Mouse (Mus musculus): Measurements from ENCODE around the gene Elmo1.
A peak's percentile ranks its signal among the peaks of the same experiment; 100 is the strongest.

Gene Elmo1

DNA sequence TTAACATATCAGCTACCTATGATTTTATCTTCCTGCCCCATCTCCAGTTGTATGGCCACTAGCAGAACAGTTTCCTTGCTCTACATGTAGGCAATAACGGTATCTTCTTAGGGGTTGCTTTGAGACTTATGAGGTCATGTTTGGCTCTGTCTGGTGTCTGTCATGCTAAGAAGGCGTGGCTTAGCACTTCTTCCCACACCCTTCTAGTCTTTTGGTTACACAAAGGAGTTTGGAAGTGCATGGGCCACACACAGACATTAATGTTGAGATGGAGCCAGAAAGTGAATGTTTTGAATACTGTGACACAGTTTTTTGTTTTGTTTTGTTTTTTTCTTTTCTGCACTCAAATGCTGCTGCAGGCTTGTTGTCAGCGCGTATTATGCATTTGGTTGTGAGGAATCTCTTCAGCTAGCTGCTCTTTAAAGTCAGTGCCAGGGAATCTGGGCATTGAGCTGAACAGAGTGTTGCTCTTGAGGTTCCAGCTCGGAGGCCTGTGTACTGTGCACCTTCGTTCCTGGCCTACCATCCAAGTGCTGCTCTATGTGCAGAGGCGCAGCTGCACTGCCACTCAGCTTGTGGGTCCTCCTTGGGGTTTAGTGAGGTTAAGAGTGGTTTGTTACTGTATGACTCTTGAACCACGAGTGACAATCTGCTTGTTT is 31.1 kb downstream of the Elmo1 start:
- no peak for DNase-seq (ENCODE audit: extremely low spot score)

DNA sequence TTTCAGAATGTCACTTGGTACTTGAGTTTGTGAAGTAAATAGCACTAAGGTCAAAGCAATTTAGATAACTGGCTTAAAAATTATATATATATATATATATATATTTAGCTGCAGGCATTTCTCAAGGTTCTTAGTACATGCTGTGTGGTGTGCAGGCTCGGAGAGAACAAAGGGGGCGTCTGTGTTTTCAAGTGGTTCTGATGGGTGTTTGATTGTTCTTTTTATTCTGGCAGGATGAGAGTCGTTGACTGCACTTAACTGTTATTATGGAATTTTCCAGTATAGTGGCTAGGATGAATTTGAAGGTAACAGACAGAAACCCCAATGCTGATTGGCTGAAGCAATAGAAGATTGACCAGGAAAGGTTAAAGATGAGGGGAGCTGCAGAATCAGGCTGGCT is 33.6 kb downstream of the Elmo1 start:
- no peak for DNase-seq (ENCODE audit: extremely low spot score)

DNA sequence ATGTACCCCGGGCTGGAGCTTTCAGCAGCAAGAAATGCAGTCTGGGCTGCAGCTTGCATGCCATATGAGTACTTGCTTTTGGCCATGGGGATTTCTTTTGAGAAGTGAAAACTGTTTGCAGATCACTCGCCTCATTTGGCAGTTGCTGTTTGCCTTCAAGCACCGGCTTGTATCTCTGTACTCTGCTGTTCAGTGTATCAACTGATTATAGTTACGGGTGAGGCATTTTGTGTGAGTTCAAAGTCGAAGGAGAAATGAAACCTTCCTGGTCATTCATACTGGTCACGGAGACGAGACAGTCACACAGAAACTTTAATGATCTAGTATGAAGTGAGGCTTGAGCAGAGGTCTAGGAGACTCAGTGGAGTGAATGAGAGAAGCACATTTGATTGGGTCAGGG is 34.6 kb downstream of the Elmo1 start:
- DNase-seq (ENCODE audit: extremely low spot score): no peak

DNA sequence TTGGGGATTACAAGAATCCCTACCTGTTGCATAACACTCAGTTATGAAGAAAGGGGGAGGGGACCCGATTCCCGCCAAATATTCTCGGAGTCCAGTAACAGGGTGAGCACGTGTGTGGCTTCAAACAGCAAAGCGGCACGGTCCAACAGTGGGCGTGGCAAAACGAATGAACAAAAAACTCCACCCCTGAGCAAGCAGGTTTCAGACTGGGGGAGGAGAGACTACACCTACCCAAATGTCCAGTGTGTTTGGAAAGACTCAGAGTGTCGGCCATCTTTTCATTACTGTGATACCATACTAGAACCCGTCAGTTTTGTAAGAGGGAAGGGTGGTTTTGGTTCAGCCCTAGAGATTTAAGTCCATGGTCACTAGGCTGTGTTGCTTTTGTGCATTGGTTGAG is 35.4 kb downstream of the Elmo1 start:
- DNase-seq (ENCODE audit: extremely low spot score): no peak

GRCm38 (mm10) chr13:20127553-20127952 is 37.2 kb downstream of the Elmo1 start:
- DNase-seq (ENCODE audit: extremely low spot score): no peak

GRCm38 (mm10) chr13:20128097-20128496 is 37.7 kb downstream of the Elmo1 start:
- DNase-seq (ENCODE audit: extremely low spot score): no peak

DNA sequence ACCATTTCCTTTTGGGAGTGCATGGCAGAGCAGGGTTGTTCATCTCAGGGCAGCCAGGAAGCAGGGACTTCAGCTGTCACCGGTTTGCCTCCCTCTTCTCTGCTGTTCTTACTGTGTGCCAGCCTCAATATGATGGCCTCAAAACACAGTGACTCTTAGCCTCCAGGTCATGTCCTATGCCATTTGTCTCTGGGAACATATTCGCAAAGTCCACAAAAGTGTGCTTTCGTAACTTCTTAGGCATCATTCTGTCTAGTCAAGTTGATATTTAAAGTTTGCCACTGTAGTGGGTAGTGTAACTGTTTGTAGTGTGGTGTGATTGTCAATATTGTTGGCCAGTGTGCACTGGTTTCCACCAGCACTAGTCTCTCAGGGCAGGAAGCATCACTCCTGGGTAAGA is 40.3 kb downstream of the Elmo1 start:
- no peak for DNase-seq (ENCODE audit: extremely low spot score)

- no peak for DNase-seq (ENCODE audit: extremely low spot score)
These were observed 41.1 kb downstream of the Elmo1 start for GRCm38 (mm10) chr13:20131322-20131997.

DNA sequence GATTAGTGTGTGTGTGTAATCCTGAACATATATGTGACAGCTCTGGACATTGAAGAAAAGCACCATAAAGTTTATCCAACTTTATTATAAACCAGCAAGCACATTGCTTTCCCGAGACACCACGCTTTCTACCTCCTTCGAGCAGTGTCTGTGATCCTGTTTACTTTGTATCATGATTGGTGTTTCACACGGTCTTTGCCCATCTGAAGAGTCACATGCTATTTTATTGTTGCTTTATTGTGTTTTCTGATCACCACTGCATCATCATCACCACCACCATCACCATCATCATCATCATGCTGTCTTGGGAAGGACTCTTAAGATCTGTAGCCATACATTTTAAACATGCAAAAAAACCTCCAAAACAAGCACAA is 41.6 kb downstream of the Elmo1 start:
- no peak for DNase-seq (ENCODE audit: extremely low spot score)

DNA sequence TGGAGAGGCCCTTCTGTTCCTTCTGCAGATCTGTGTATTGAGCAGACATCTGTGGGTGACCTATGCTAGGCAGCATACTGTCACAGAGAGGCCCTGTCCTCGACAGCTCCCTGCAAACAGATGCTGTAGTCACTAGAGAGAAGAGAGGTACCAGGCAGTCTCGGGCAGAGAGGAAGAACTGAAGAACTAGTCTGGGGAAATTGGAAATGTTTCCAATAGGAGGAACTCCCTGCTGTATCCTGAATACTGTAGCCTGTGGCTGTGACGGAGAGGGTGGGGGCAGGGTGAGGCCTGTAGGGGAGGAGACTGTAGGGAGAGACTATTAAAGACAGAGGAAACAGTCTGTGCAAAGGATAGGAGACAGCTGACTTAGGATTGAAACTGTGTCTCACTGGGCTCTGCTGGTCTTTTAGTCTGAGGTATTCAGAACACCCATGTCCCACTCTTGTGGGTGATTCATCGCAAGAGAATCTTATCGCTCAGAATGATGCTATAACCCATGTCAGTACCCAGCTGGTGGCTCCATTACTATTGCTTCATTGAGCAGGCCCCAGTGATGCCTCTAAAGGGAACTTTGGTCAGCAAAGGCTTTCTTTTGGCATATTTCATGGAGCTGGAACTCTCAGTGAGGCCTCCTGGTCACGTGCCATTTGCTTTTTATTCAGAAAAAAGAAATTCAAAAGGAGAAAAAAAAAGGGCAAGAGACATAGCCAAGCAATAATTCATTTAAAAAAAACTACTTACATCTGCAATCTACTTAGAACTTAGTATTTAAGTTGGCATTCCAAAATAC is 43.4 kb downstream of the Elmo1 start:
- DNase-seq (ENCODE audit: extremely low spot score): peak; percentile 19

- no peak for DNase-seq (ENCODE audit: extremely low spot score)
These were observed 44.2 kb downstream of the Elmo1 start for GRCm38 (mm10) chr13:20134395-20135225.

DNA sequence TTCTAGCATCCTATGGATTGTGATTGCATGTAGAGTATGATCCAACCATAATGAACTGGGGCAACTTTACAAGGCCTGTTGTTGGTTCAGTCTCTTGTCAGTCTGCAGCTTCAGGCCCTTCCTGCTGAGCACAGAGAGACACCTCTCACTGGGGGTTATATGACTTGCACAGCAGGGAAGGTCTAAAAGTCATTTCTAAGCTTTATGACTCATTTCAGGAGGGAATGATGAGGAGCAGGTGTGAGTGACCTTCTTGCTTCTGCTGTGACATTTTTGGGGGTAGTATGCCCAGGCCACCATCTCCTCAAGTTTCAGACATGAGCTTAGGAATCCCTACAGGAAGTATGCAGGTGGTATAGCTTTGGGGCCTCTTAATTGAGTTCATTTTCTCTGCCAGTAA is 46.4 kb downstream of the Elmo1 start:
- no peak for DNase-seq (ENCODE audit: extremely low spot score)

GRCm38 (mm10) chr13:20138466-20138865 is 48.1 kb downstream of the Elmo1 start:
- DNase-seq (ENCODE audit: extremely low spot score): no peak

DNA sequence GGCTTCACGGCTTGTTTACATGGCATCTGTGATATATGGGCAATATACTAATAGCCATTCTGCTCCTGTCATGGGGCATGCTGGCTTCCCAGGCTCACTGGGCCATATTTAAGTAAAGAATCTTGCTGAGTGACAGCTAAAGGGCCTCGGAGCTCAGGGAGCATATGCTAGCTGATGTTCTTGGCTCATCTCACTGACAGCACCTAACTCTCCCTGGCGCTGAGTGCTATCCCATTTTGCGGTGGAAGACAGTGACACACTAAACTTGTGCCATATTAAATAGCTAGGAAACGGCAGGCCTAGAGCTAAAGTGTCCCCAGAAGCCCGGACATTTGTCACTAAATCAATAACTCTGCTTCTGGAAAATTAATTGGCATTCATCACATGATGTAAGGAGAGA is 48.7 kb downstream of the Elmo1 start:
- DNase-seq (ENCODE audit: extremely low spot score): no peak

DNA sequence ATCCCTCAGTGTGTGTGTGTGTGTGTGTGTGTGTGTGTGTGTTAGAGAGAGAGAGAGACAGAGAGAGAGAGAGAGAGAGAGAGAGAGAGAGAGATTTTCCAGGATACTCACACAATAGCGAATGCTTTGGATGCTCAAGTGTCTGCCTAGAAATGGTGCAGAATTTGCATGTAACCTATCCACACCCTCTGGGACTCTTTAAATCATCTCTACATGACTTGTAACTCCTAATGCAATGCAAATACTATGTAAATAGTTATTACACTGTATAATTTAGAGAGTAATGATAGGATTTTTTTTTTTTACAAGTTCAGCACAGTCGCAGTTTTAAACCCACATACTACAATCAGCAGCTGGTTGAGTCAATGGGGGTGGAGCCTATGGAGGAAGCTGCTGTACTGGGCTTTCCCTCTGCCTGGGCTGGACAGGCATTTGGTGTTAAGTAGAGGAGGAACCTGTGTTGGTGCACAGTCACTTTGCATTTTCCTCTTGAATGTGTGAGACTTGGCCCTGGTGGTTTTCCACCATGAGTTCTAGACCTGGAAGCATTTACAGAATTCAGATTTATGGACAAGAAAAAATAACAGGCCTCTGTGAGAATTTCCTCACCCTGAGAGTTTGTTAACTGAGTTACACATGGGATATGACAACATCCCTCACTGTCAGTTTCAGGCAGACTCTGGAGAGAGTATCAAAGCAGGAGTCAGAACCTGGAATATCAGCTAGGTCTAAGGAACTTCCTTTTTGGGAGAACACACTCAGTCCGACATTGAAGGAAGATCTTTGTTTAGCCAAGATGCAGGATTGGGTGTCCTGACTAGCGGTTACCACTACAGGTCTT is 49.6 kb downstream of the Elmo1 start:
- no peak for DNase-seq (ENCODE audit: extremely low spot score)

- no peak for DNase-seq (ENCODE audit: extremely low spot score)
These were observed 52.2 kb downstream of the Elmo1 start for GRCm38 (mm10) chr13:20142637-20143036.

GRCm38 (mm10) chr13:20146848-20147247 is 56.5 kb downstream of the Elmo1 start:
- no peak for DNase-seq (ENCODE audit: extremely low spot score)

DNA sequence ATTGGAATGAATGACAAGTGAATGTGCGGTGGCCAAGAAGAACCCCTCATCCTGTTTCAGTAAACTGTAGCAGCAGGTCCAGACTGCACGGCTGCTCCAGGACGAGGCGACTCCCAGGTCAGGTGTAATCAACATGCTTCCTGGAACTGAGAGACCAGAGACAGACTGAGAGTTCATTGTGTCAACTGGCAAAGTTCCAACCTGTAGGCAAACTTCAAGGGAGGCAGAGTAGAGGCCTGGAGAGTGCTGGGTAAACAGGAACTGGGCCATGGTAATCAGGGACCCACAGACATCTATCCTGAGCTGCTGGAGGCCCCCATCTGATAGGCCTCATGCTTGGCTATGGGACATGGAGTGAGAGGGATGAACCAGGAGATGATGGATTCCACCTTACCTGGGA is 57.3 kb downstream of the Elmo1 start:
- DNase-seq (ENCODE audit: extremely low spot score): no peak

- no peak for DNase-seq (ENCODE audit: extremely low spot score)
These were observed 59.9 kb downstream of the Elmo1 start for GRCm38 (mm10) chr13:20150130-20150835.

DNA sequence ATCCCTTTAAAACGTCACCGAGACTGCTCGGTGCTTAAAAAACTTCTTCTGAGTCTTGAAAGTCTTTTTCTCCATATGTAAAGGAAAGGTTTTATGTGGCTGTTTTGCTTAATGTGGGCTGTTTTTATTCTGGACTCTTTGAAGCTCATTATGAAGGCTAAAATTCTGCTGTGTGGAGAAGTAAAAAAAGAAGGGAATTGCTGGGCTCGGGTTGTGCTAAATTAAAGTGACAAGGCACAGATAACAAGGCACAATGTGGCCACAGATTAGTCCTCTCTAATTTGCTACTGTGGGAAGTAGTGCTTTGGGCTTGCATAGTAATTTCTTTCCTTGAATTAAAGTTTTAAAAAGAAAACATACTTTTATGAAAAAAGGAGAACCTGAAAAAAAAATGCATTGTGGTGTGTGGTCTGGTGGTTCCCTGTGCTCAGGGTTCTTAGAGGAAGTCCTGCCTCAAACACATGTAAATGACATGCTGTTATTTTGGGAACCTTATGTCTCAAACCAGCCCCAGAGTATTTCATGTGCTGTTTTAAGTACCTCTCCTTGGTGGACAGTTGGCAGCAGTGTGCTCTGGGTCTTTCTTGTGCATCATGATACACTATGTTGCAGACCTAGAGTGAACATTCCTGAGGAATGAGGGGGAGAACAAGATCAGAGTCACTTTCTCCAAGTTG is 61.0 kb downstream of the Elmo1 start:
- DNase-seq (ENCODE audit: extremely low spot score): no peak

Measured in embryo, embryonic 9.5 days (tissue).